ENCODE assay signal across 21 mouse cellular contexts in the genomic region with DNA sequence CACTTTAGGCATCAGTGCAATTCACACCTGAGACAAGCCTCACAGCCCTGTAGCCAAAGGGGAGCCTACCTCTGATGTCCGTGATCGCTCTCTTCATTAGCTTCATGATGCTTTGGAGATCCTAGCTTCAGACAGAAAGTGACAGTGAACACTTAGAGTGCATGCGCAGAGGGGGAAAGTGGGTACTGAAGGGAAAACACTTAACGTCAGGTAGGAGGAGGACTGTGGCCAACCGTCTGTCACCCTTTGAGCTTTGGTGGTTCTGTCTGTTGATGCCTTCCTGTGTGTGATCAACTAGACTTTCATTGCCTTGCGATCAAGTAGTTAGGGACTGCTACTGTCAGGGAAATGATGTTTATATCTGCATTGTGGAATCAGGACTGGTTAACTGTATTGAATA.
"Had no signal": no experiment of that assay in that cellular context is flagged by ENCODE, and none has a peak within 500 bp of the region (broad histone marks: within the 10 kb centered on the region; RNA-seq: fewer than 3 reads in every experiment).

No protein-coding gene starts in this region.

- H3K36me3 ChIP-seq: limb, embryonic 10.5 days; limb, embryonic 13.5 days; midbrain, embryonic 13.5 days; neural tube, embryonic 12.5 days; neural tube, embryonic 15.5 days; stomach, embryonic 15.5 days had no signal

- DNase-seq: kidney, adult 18-20 months; kidney, adult 9 months; kidney, postnatal 14 days; kidney, postnatal 4 days; liver; liver, postnatal 0 days; lung, embryonic 14.5 days; retina, postnatal 1 day; right cerebral cortex, postnatal 25 days; spleen, adult 18-20 months had no signal

- H3K9me3 ChIP-seq: limb, embryonic 10.5 days; limb, embryonic 13.5 days; midbrain, embryonic 13.5 days; neural tube, embryonic 12.5 days; neural tube, embryonic 15.5 days; stomach, embryonic 15.5 days had no signal

- H3K27me3 ChIP-seq: limb, embryonic 13.5 days; midbrain, embryonic 13.5 days; neural tube, embryonic 12.5 days; neural tube, embryonic 15.5 days; stomach, embryonic 15.5 days had no signal

- H3K4me3 ChIP-seq: limb, embryonic 10.5 days; limb, embryonic 13.5 days; midbrain, embryonic 13.5 days; neural tube, embryonic 12.5 days; neural tube, embryonic 15.5 days; stomach, embryonic 15.5 days had no signal

- H3K4me2 ChIP-seq: limb, embryonic 13.5 days; lung, embryonic 14.5 days; midbrain, embryonic 13.5 days; neural tube, embryonic 12.5 days; neural tube, embryonic 15.5 days; stomach, embryonic 15.5 days had no signal

- H3K4me1 ChIP-seq: midbrain, embryonic 13.5 days; neural tube, embryonic 12.5 days; neural tube, embryonic 15.5 days; stomach, embryonic 15.5 days had no signal

- H3K27ac ChIP-seq: limb, embryonic 10.5 days; limb, embryonic 13.5 days; liver, embryonic 14.5 days; macrophage; midbrain, embryonic 13.5 days; neural tube, embryonic 12.5 days; neural tube, embryonic 15.5 days; stomach, embryonic 15.5 days had no signal

- H3K9ac ChIP-seq: limb, embryonic 13.5 days; liver, embryonic 14.5 days; liver, postnatal 0 days; lung, embryonic 14.5 days; midbrain, embryonic 13.5 days; neural tube, embryonic 12.5 days; neural tube, embryonic 15.5 days; stomach, embryonic 15.5 days had no signal

- ATAC-seq: inflammation-experienced regulatory T-cells, adult 6 months; intestine, embryonic 16.5 days; liver, postnatal 0 days; lung, postnatal 0 days; midbrain, embryonic 13.5 days had no signal
